Mouse (Mus musculus) testis, adult 2 months (tissue): ENCODE results near the gene Arrdc1. TPM values are rescaled to one million over a fixed set of nuclear protein-coding genes. Genes with fewer than 3 reads are reported as not detected.

ENCODE experiments used
- H3K27ac ChIP-seq: fragments of 200-500 bp; 2 replicates; pipeline ENCODE4 v1.5.1; 2012; ENCODE audit warnings: low read depth, low read length; ENCODE audit not compliant: control insufficient read depth, insufficient read depth
- H3K27me3 ChIP-seq: fragments of 200-500 bp; 2 replicates; pipeline ENCODE4 v1.6.1; 2012; ENCODE audit warnings: mild to moderate bottlenecking, low read length, moderate library complexity; ENCODE audit not compliant: control insufficient read depth, insufficient read depth
- H3K36me3 ChIP-seq: fragments of 200-500 bp; 2 replicates; pipeline ENCODE4 v1.6.1; 2012; ENCODE audit warnings: mild to moderate bottlenecking, low read length; ENCODE audit not compliant: control insufficient read depth, insufficient read depth
- H3K4me1 ChIP-seq: fragments of 200-500 bp; 2 replicates; pipeline ENCODE4 v1.6.1; 2012; ENCODE audit warnings: low read length; ENCODE audit not compliant: control insufficient read depth, insufficient read depth
- H3K4me3 ChIP-seq: fragments of 200-500 bp; 2 replicates; pipeline ENCODE4 v1.5.1; 2012; ENCODE audit warnings: low read depth, mild to moderate bottlenecking, low read length, moderate library complexity, mixed read lengths; ENCODE audit not compliant: control insufficient read depth
- CTCF ChIP-seq: fragments of 200-500 bp; IDR thresholded peaks from 2 replicates; pipeline ENCODE4 v1.5.1; 2012; ENCODE audit warnings: low read depth, mild to moderate bottlenecking, inconsistent platforms, low read length, moderate library complexity; ENCODE audit not compliant: control insufficient read depth, insufficient read depth, insufficient replicate concordance
- POLR2A ChIP-seq: fragments of 200-500 bp; IDR thresholded peaks from 2 replicates; pipeline ENCODE4 v1.6.1; 2012; ENCODE audit warnings: low read depth, mild to moderate bottlenecking, inconsistent platforms, low read length, moderate library complexity; ENCODE audit not compliant: control insufficient read depth
- polyA plus RNA-seq: library from polyadenylated mRNA; depleted of rRNA; stranded (reverse); fragments of >200 nt; gene quantifications from 2 replicates; pipeline ENCODE4 v1.2.3, GENCODE M21; 2012; rRNA removed

Gene Arrdc1
- polyA plus RNA-seq, 1 experiment = 13.8 TPM

DNA sequence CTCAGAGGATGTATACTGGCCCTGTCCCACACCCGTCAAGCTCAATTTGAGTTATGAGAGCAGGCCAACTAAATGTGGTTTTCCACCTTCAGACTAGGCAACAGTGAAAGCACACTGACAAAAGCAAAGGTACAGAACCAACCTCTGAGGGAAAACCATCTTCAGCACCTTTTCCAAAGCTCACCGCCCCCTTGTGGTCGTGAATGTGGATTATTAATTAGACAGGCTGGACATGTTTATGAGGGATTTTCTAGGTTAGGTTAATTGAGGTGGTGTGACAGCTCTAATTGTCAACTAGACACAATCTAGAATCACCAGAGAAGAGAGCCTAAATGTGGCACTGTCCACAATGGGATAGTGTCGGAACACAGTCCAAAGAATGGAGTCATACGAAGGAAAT, 46.2 kb downstream of the Arrdc1 start:
- no peaks in the 10 kb centered on the region for H3K36me3 ChIP-seq
- H3K4me3 ChIP-seq = no peak overlapping the region
- TF ChIP-seq CTCF = no peak
- no peak for TF ChIP-seq POLR2A
- no peaks in the 10 kb centered on the region for H3K4me1 ChIP-seq
- no peak overlapping the region for H3K27ac ChIP-seq
- no peaks in the 10 kb centered on the region for H3K27me3 ChIP-seq

DNA sequence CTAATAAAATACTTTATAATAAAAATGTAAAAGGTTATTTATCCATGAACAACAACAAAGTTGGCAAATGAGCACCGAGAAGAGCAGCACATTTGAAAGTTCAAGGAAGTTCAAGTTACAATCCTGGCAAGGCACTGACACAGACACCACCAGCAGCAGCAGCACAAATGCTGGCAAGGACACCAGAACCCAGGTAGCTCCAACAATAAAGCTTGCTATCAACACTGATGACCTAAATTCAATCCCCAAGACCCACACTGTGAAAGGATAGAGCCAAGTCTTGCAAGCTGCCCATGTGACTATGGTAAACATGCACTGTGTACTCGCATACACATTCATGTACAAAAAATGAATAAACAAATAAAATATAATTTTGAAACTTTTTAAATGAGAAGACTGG, 54.4 kb downstream of the Arrdc1 start:
- no peak overlapping the region for H3K27ac ChIP-seq
- no peak overlapping the region for H3K4me3 ChIP-seq
- H3K4me1 ChIP-seq = no peaks in the 10 kb centered on the region
- no peaks in the 10 kb centered on the region for H3K27me3 ChIP-seq
- TF ChIP-seq POLR2A (no peak), CTCF (no peak)
- H3K36me3 ChIP-seq = no peaks in the 10 kb centered on the region

Other genes with a start within 250 kb of the Arrdc1 start
- 3.6 and 3.8 TPM in 2 replicates for gene Cacna1b, start 172.1 kb downstream of the Arrdc1 start, polyA plus RNA-seq
- gene Ehmt1, start 15.6 kb downstream of the Arrdc1 start, polyA plus RNA-seq = 11.0 and 13.2 TPM in 2 replicates
- gene Zmynd19, start 14.5 kb upstream of the Arrdc1 start, polyA plus RNA-seq = 35.8 and 37.9 TPM in 2 replicates
- 10.6 and 11.7 TPM in 2 replicates for gene Dph7, start 27.1 kb upstream of the Arrdc1 start, polyA plus RNA-seq
- gene Mrpl41, start 39.8 kb upstream of the Arrdc1 start, polyA plus RNA-seq = 41.0 and 45.1 TPM in 2 replicates
- gene Pnpla7, start 40.8 kb upstream of the Arrdc1 start, polyA plus RNA-seq = 50.8 and 58.7 TPM in 2 replicates
- gene Nsmf, start 119.1 kb upstream of the Arrdc1 start, polyA plus RNA-seq = 69.1 and 78.2 TPM in 2 replicates
- gene Entpd8, start 145.1 kb upstream of the Arrdc1 start, polyA plus RNA-seq = 0.48 TPM in 2 replicates
- gene Noxa1, start 159.9 kb upstream of the Arrdc1 start, polyA plus RNA-seq = 0.14 and 0.25 TPM in 2 replicates
- 3.8 and 4.0 TPM in 2 replicates for gene Nrarp, start 245.5 kb upstream of the Arrdc1 start, polyA plus RNA-seq